Mouse (Mus musculus): ENCODE results near the gene Mrpl3. TPM values are rescaled to one million over a fixed set of nuclear protein-coding genes. Genes with fewer than 3 reads are reported as not detected.

Mrpl3 gene
- total RNA-seq (2023), result 55.4 to 71.8 TPM (median 64.3 TPM) in 4 replicates

GRCm38 (mm10) chr9:105053147-105053557 is at the start of gene Mrpl3:
Gene Mrpl3, plus strand, starts transcription at chr9:105053239.

Other genes with a start within 250 kb of the Mrpl3 start
- 21.1 to 22.2 TPM (median 21.6 TPM) in 4 replicates for gene Nudt16, start 78.6 kb downstream of the Mrpl3 start, total RNA-seq (2023)
- not detected in 4 replicates for gene 1700080E11Rik, start 91.9 kb downstream of the Mrpl3 start, total RNA-seq (2023)

Data from B cell, adult 62 days (primary cell).